Mouse (Mus musculus) lung, postnatal 14 days (tissue): ENCODE data around the gene Lrrc63.
"Not testable (repeated sequence)": the region's sequence is repeated elsewhere in the genome, so short reads cannot be mapped to it uniquely, and the experiment has no call there.

Experiments
- DNase-seq: peaks from one replicate; pipeline ENCODE4 v3.0.0; 2021

Lrrc63 gene

GRCm38 (mm10) chr14:75130501-75131318 lies at the start of gene Lrrc63, which contains the start of gene Lcp1:
Gene Lrrc63, minus strand, starts transcription at chr14:75130881.
Gene Lcp1, plus strand, starts transcription at chr14:75131101.
- DNase-seq, result peak; percentile 85

- DNase-seq, result peak; percentile 41
These were observed 48.7 kb upstream of the Lrrc63 start for GRCm38 (mm10) chr14:75179255-75179963.

- DNase-seq, result peak; percentile 37
These were observed 48.1 kb upstream of the Lrrc63 start for GRCm38 (mm10) chr14:75178801-75179211.

GRCm38 (mm10) chr14:75178384-75178793 lies 47.7 kb upstream of the Lrrc63 start:
- DNase-seq, result no peak

GRCm38 (mm10) chr14:75177400-75177799 lies 46.7 kb upstream of the Lrrc63 start:
- no peak for DNase-seq

- peak; percentile 37 for DNase-seq
These were observed 45.9 kb upstream of the Lrrc63 start for GRCm38 (mm10) chr14:75176425-75177045.

GRCm38 (mm10) chr14:75175781-75176180 lies 45.1 kb upstream of the Lrrc63 start:
- no peak for DNase-seq

GRCm38 (mm10) chr14:75174731-75175555 lies 44.3 kb upstream of the Lrrc63 start:
- DNase-seq, result no peak

GRCm38 (mm10) chr14:75174296-75174695 lies 43.6 kb upstream of the Lrrc63 start:
- no peak for DNase-seq

GRCm38 (mm10) chr14:75170546-75170945 lies 39.9 kb upstream of the Lrrc63 start:
- no peak for DNase-seq

GRCm38 (mm10) chr14:75168501-75168900 lies 37.8 kb upstream of the Lrrc63 start:
- DNase-seq, result no peak

GRCm38 (mm10) chr14:75165574-75166131 lies 35.0 kb upstream of the Lrrc63 start:
- no peak for DNase-seq

- DNase-seq, result no peak
These were observed 33.7 kb upstream of the Lrrc63 start for GRCm38 (mm10) chr14:75164345-75164744.

GRCm38 (mm10) chr14:75163866-75164265 lies 33.2 kb upstream of the Lrrc63 start:
- DNase-seq, result no peak

- no peak for DNase-seq
These were observed 28.7 kb upstream of the Lrrc63 start for GRCm38 (mm10) chr14:75159375-75159774.

GRCm38 (mm10) chr14:75154481-75154880 lies 23.8 kb upstream of the Lrrc63 start:
- no peak for DNase-seq

GRCm38 (mm10) chr14:75151146-75151545 lies 20.5 kb upstream of the Lrrc63 start:
- peak; percentile 30 for DNase-seq

- DNase-seq, result no peak
These were observed 20.0 kb upstream of the Lrrc63 start for GRCm38 (mm10) chr14:75150653-75151052.

- peak; percentile 66 for DNase-seq
These were observed 17.5 kb upstream of the Lrrc63 start for GRCm38 (mm10) chr14:75148229-75148628.

- DNase-seq, result not testable (repeated sequence)
These were observed 17.0 kb upstream of the Lrrc63 start for GRCm38 (mm10) chr14:75147706-75148105.

- no peak for DNase-seq
These were observed 8.5 kb upstream of the Lrrc63 start for GRCm38 (mm10) chr14:75139225-75139624.

GRCm38 (mm10) chr14:75138503-75138902 lies 7.8 kb upstream of the Lrrc63 start:
- no peak for DNase-seq
